Mouse (Mus musculus): ENCODE measurements at regions not wholly inside any gene's neighbourhood (a gene's known extent, or its start where the extent isn't known, plus 50 kb on each side); places are given as distances from the start of the nearest gene placed in this dataset.

- no peak overlapping the region for H3K4me3 ChIP-seq (ENCODE audit: insufficient read depth, poor library complexity, severe bottlenecking)
- TF ChIP-seq MYOG (IDR thresholded peaks at IDR 0.05; ENCODE audit: control insufficient read depth, extremely low read depth, insufficient read length), result no peak
- no peak for TF ChIP-seq USF1 (IDR thresholded peaks at IDR 0.05; ENCODE audit: low read depth)
- TF ChIP-seq CEBPB (IDR thresholded peaks at IDR 0.05; ENCODE audit: low read depth), result no peak
- no peak for TF ChIP-seq FOSL1 (IDR thresholded peaks at IDR 0.05; ENCODE audit: insufficient read depth, low read length, poor library complexity, severe bottlenecking)
- no peak for TF ChIP-seq CTCF (IDR thresholded peaks at IDR 0.05; ENCODE audit: control insufficient read depth, insufficient read depth, insufficient read length)
- TF ChIP-seq MYOD1 (IDR thresholded peaks at IDR 0.05; ENCODE audit: control insufficient read depth, insufficient read length, low read depth), result no peak
- TF ChIP-seq MAX (IDR thresholded peaks at IDR 0.05), result no peak
- peaks cover 7% of the 10 kb centered on the region for H3K36me3 ChIP-seq (ENCODE audit: control insufficient read depth, insufficient read depth)
- no peak overlapping the region for H3ac ChIP-seq (ENCODE audit: control insufficient read depth, insufficient read length, low read depth)
- no peaks in the 10 kb centered on the region for H3K27me3 ChIP-seq (ENCODE audit: control insufficient read depth, insufficient read depth, insufficient read length)
- H3K79me3 ChIP-seq (ENCODE audit: low read depth), result no peaks in the 10 kb centered on the region
- no peaks in the 10 kb centered on the region for H3K79me2 ChIP-seq (ENCODE audit: control insufficient read depth, insufficient read depth)
These were observed 201.9 kb upstream of the Serp2 start for GRCm38 (mm10) chr14:76758589-76758988.

DNA sequence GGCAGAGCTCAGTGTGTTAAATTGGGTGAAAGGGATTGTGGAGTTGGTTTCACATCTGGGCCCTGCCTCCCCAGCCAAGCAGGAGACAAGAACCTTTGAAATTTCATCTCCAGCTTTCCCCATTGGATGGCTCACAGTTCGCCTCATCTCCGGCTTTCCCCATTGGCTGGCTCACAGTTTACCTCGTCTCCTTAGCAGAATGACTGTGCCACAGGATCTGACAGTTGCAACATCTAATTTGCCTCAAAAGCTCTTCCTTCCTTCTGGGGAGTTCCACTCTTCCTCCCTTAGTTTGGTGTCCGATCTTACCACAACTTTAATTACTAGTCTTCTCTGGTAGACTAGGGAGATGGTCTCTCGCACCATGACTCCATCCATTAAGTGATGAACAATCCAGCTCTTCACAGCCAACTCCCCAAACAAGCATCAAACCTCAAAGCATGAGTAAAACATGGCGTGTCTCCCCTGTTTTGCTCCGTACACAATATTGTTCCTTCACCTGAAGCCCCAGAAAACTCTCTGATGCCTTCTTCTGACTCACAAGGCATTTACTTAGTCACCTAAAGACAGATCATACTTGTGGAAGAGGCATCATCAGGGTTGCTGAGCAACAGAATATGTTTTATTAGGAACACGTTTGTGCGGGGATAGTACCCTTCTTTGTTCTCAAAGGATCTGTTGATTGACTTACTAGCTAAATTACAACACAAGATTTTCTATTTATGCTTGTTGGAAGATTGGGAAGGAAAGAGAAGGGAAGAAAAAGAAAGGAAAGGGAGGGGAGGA, 199.1 kb upstream of the Serp2 start:
- Histone ChIP-seq H3ac (ENCODE audit: control insufficient read depth, insufficient read length, low read depth) (no peak overlapping the region), H3K27me3 (ENCODE audit: control insufficient read depth, insufficient read depth, insufficient read length) (no peaks in the 10 kb centered on the region), H3K36me3 (ENCODE audit: control insufficient read depth, insufficient read depth) (peaks cover 3% of the 10 kb centered on the region), H3K79me3 (ENCODE audit: low read depth) (no peaks in the 10 kb centered on the region), H3K79me2 (ENCODE audit: control insufficient read depth, insufficient read depth) (no peaks in the 10 kb centered on the region), H3K4me3 (ENCODE audit: insufficient read depth, poor library complexity, severe bottlenecking) (no peak overlapping the region)
- no peak for TF ChIP-seq CTCF (IDR thresholded peaks at IDR 0.05; ENCODE audit: control insufficient read depth, insufficient read depth, insufficient read length)
- TF ChIP-seq MYOG (IDR thresholded peaks at IDR 0.05; ENCODE audit: control insufficient read depth, extremely low read depth, insufficient read length), result no peak
- no peak for TF ChIP-seq MAX (IDR thresholded peaks at IDR 0.05)
- no peak for TF ChIP-seq MYOD1 (IDR thresholded peaks at IDR 0.05; ENCODE audit: control insufficient read depth, insufficient read length, low read depth)
- peak; percentile 86 for TF ChIP-seq CEBPB (IDR thresholded peaks at IDR 0.05; ENCODE audit: low read depth)
- no peak for TF ChIP-seq FOSL1 (IDR thresholded peaks at IDR 0.05; ENCODE audit: insufficient read depth, low read length, poor library complexity, severe bottlenecking)

GRCm38 (mm10) chr14:76753734-76754133, 197.0 kb upstream of the Serp2 start:
- H3K79me2 ChIP-seq (ENCODE audit: control insufficient read depth, insufficient read depth), result no peaks in the 10 kb centered on the region
- no peaks in the 10 kb centered on the region for H3K79me3 ChIP-seq (ENCODE audit: low read depth)
- no peak overlapping the region for H3K4me3 ChIP-seq (ENCODE audit: insufficient read depth, poor library complexity, severe bottlenecking)
- H3K36me3 ChIP-seq (ENCODE audit: control insufficient read depth, insufficient read depth), result peaks cover 3% of the 10 kb centered on the region
- no peak for TF ChIP-seq CTCF (IDR thresholded peaks at IDR 0.05; ENCODE audit: control insufficient read depth, insufficient read depth, insufficient read length)
- TF ChIP-seq MYOG (IDR thresholded peaks at IDR 0.05; ENCODE audit: control insufficient read depth, extremely low read depth, insufficient read length), result no peak
- TF ChIP-seq FOSL1 (IDR thresholded peaks at IDR 0.05; ENCODE audit: insufficient read depth, low read length, poor library complexity, severe bottlenecking), result no peak
- TF ChIP-seq USF1 (IDR thresholded peaks at IDR 0.05; ENCODE audit: low read depth), result no peak
- no peak for TF ChIP-seq MYOD1 (IDR thresholded peaks at IDR 0.05; ENCODE audit: control insufficient read depth, insufficient read length, low read depth)
- TF ChIP-seq MAX (IDR thresholded peaks at IDR 0.05), result no peak
- no peak for TF ChIP-seq CEBPB (IDR thresholded peaks at IDR 0.05; ENCODE audit: low read depth)
- no peak overlapping the region for H3ac ChIP-seq (ENCODE audit: control insufficient read depth, insufficient read length, low read depth)
- H3K27me3 ChIP-seq (ENCODE audit: control insufficient read depth, insufficient read depth, insufficient read length), result no peaks in the 10 kb centered on the region

DNA sequence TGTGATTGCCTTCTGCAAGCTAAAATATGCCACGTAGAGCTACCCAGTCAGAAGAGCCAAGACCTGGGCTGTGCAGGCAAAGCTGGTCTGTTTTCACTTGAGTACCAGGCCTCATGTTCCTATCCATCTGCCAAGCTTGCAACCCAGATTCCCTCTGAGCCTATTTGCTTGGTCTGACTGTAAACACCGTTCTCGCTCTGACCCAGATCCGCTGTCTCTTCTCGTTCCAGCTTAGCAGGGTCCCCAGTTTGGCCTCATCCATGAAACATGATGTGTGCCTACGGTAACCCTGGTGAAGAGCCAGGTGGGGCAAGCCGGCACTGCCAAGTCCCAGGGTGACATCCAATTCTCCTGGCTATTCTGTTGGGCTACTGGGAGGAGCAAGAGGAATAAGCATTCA, 192.5 kb upstream of the Serp2 start:
- no peaks in the 10 kb centered on the region for H3K79me2 ChIP-seq (ENCODE audit: control insufficient read depth, insufficient read depth)
- H3K36me3 ChIP-seq (ENCODE audit: control insufficient read depth, insufficient read depth), result no peaks in the 10 kb centered on the region
- H3ac ChIP-seq (ENCODE audit: control insufficient read depth, insufficient read length, low read depth), result no peak overlapping the region
- no peak overlapping the region for H3K4me3 ChIP-seq (ENCODE audit: insufficient read depth, poor library complexity, severe bottlenecking)
- TF ChIP-seq MAX (IDR thresholded peaks at IDR 0.05) (no peak), CEBPB (IDR thresholded peaks at IDR 0.05; ENCODE audit: low read depth) (no peak), FOSL1 (IDR thresholded peaks at IDR 0.05; ENCODE audit: insufficient read depth, low read length, poor library complexity, severe bottlenecking) (no peak), MYOD1 (IDR thresholded peaks at IDR 0.05; ENCODE audit: control insufficient read depth, insufficient read length, low read depth) (no peak), CTCF (IDR thresholded peaks at IDR 0.05; ENCODE audit: control insufficient read depth, insufficient read depth, insufficient read length) (no peak), MYOG (IDR thresholded peaks at IDR 0.05; ENCODE audit: control insufficient read depth, extremely low read depth, insufficient read length) (no peak), USF1 (IDR thresholded peaks at IDR 0.05; ENCODE audit: low read depth) (no peak)
- H3K27me3 ChIP-seq (ENCODE audit: control insufficient read depth, insufficient read depth, insufficient read length), result no peaks in the 10 kb centered on the region
- H3K79me3 ChIP-seq (ENCODE audit: low read depth), result no peaks in the 10 kb centered on the region

DNA sequence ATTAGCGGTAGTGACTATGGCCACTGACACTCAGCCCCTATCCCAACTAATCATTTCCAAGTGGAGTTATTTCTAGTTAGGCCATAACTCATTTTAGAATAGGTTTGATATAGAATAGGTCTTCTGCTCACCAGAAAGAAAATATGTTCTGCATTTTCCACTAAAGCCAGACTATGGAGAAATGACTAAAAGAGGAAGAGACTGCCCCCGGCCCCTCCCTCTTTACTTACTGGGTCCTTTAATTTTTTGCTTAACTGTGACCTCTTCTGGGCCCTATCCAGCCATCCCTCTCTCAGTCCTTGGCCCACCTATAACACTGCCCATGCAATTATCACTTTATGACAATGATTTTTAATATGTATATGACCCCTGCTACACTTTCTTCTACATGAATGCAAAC, 192.0 kb upstream of the Serp2 start:
- Histone ChIP-seq H3K27me3 (ENCODE audit: control insufficient read depth, insufficient read depth, insufficient read length) (no peaks in the 10 kb centered on the region), H3K79me3 (ENCODE audit: low read depth) (no peaks in the 10 kb centered on the region), H3K36me3 (ENCODE audit: control insufficient read depth, insufficient read depth) (no peaks in the 10 kb centered on the region), H3K4me3 (ENCODE audit: insufficient read depth, poor library complexity, severe bottlenecking) (no peak overlapping the region), H3ac (ENCODE audit: control insufficient read depth, insufficient read length, low read depth) (no peak overlapping the region), H3K79me2 (ENCODE audit: control insufficient read depth, insufficient read depth) (no peaks in the 10 kb centered on the region)
- TF ChIP-seq USF1 (IDR thresholded peaks at IDR 0.05; ENCODE audit: low read depth) (no peak), FOSL1 (IDR thresholded peaks at IDR 0.05; ENCODE audit: insufficient read depth, low read length, poor library complexity, severe bottlenecking) (no peak)

DNA sequence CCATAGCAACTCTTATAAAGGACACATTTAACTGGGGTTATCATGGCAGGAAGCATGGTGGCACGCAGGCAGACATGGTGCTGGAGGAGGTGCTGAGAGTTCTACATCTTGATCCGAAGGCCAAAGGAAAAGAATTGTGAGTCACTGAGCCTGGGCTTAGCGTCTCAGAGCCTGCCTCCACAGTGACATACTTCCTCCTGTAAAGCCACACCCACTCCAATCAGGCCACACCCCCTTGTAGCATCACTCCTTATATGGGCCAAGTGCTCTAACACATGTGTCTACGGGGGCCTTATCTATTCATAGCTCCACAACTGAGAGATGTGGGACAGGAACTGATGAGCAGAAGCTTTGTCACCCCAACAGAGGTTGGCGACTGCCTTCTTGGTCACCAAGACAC, 191.1 kb upstream of the Serp2 start:
- Histone ChIP-seq H3K79me2 (ENCODE audit: control insufficient read depth, insufficient read depth) (no peaks in the 10 kb centered on the region), H3K36me3 (ENCODE audit: control insufficient read depth, insufficient read depth) (no peaks in the 10 kb centered on the region), H3K4me3 (ENCODE audit: insufficient read depth, poor library complexity, severe bottlenecking) (no peak overlapping the region), H3K27me3 (ENCODE audit: control insufficient read depth, insufficient read depth, insufficient read length) (no peaks in the 10 kb centered on the region), H3K79me3 (ENCODE audit: low read depth) (no peaks in the 10 kb centered on the region), H3ac (ENCODE audit: control insufficient read depth, insufficient read length, low read depth) (no peak overlapping the region)
- TF ChIP-seq FOSL1 (IDR thresholded peaks at IDR 0.05; ENCODE audit: insufficient read depth, low read length, poor library complexity, severe bottlenecking) (no peak), MAX (IDR thresholded peaks at IDR 0.05) (no peak), CEBPB (IDR thresholded peaks at IDR 0.05; ENCODE audit: low read depth) (no peak), MYOD1 (IDR thresholded peaks at IDR 0.05; ENCODE audit: control insufficient read depth, insufficient read length, low read depth) (no peak), CTCF (IDR thresholded peaks at IDR 0.05; ENCODE audit: control insufficient read depth, insufficient read depth, insufficient read length) (no peak), USF1 (IDR thresholded peaks at IDR 0.05; ENCODE audit: low read depth) (no peak), MYOG (IDR thresholded peaks at IDR 0.05; ENCODE audit: control insufficient read depth, extremely low read depth, insufficient read length) (no peak)

Measured in C2C12 (cell line).